Mouse (Mus musculus) hindbrain, embryonic 11.5 days (tissue): ENCODE measurements at regions not wholly inside any gene's neighbourhood (a gene's known extent, or its start where the extent isn't known, plus 50 kb on each side); places are given as distances from the start of the nearest gene placed in this dataset.

Source experiments
- ATAC-seq: fragments of 200-750 bp; cut with Nextera tagmentation; 2 replicates; pipeline ENCODE4 v1.8.0; 2017; ENCODE audit warnings: mild to moderate bottlenecking, moderate TSS enrichment, moderate library complexity; ENCODE audit not compliant: low FRiP score
- DNase-seq: peaks from one replicate; pipeline ENCODE4 v3.0.0-alpha.2; 2015; ENCODE audit warnings: low spot score
- H3K27ac ChIP-seq: fragments of 300-500 bp; sonication (generic); 2 replicates; pipeline ENCODE4 v1.5.1; 2014; ENCODE audit warnings: mild to moderate bottlenecking, low read depth, low read length
- H3K27me3 ChIP-seq: fragments of 300-500 bp; sonication (generic); 2 replicates; pipeline ENCODE4 v1.6.1; 2014; ENCODE audit warnings: mild to moderate bottlenecking, low read length, moderate library complexity, mixed read lengths; ENCODE audit not compliant: control insufficient read depth, insufficient read depth
- H3K36me3 ChIP-seq: fragments of 300-500 bp; sonication (generic); 2 replicates; pipeline ENCODE4 v1.6.1; 2014; ENCODE audit warnings: mild to moderate bottlenecking, low read length, moderate library complexity, mixed read lengths; ENCODE audit not compliant: control insufficient read depth, insufficient read depth
- H3K4me1 ChIP-seq: fragments of 300-500 bp; sonication (generic); replicated peaks from 2 replicates; pipeline ENCODE4 v1.6.1; 2014; ENCODE audit warnings: low read length, mixed read lengths; ENCODE audit not compliant: control insufficient read depth, insufficient read depth
- H3K4me2 ChIP-seq: fragments of 300-500 bp; sonication (generic); replicated peaks from 2 replicates; pipeline ENCODE4 v1.6.1; 2014; ENCODE audit warnings: mild to moderate bottlenecking, low read depth, low read length
- H3K4me3 ChIP-seq: fragments of 300-500 bp; sonication (generic); 2 replicates; pipeline ENCODE4 v1.5.1; 2014; ENCODE audit warnings: low read depth, low read length
- H3K9ac ChIP-seq: fragments of 300-500 bp; sonication (generic); 2 replicates; pipeline ENCODE4 v1.6.1; 2014; ENCODE audit warnings: low read depth, low read length
- H3K9me3 ChIP-seq: fragments of 300-500 bp; sonication (generic); 2 replicates; pipeline ENCODE4 v1.6.1; 2016; ENCODE audit warnings: low read length; ENCODE audit not compliant: control insufficient read depth
- WGBS: fragments of 180-500 bp; shearing (Covaris S2); extraction: QIAGEN DNeasy Blood & Tissue Kit; methylation state at CpG from one replicate; pipeline ENCODE4 v1.1.7; 2014; 5-methylcytosine and 5-hydroxymethylcytosine counted together

- no peaks in the 10 kb centered on the region for H3K36me3 ChIP-seq
- H3K9me3 ChIP-seq: no peaks in the 10 kb centered on the region
- no peaks in the 10 kb centered on the region for H3K27me3 ChIP-seq
- peak overlapping the region; percentile 95 for H3K9ac ChIP-seq
- ATAC-seq: no peak
- peak overlapping the region; percentile 66 for H3K4me3 ChIP-seq
- WGBS: 0% methylated on average over 12 of the region's 12 CpGs
- peaks cover 7% of the 10 kb centered on the region for H3K4me1 ChIP-seq
- DNase-seq: peak; percentile 49
- peak overlapping the region; percentile 99 for H3K27ac ChIP-seq
- peak overlapping the region; percentile 95 for H3K4me2 ChIP-seq
Observed at GRCm38 (mm10) chr17:47141843-47142215, 131.5 kb upstream of the Ubr2 start.

GRCm38 (mm10) chr17:47140969-47141842 is 130.8 kb upstream of the Ubr2 start:
- WGBS: 2% methylated on average over 34 of the region's 35 CpGs

GRCm38 (mm10) chr17:47140241-47140968 is 130.0 kb upstream of the Ubr2 start:
- peak; percentile 67 for ATAC-seq
- H3K4me1 ChIP-seq: peaks cover 7% of the 10 kb centered on the region
- H3K36me3 ChIP-seq: no peaks in the 10 kb centered on the region
- peak; percentile 79 for DNase-seq
- peak overlapping the region; percentile 99 for H3K27ac ChIP-seq
- 0% methylated on average over 30 of the region's 53 CpGs for WGBS
- peak overlapping the region; percentile 95 for H3K4me2 ChIP-seq
- peak overlapping the region; percentile 95 for H3K9ac ChIP-seq
- H3K27me3 ChIP-seq: no peaks in the 10 kb centered on the region
- H3K4me3 ChIP-seq: peak overlapping the region; percentile 66
- H3K9me3 ChIP-seq: no peaks in the 10 kb centered on the region

More at GRCm38 (mm10) chr17:47140969-47141842, 130.8 kb upstream of the Ubr2 start:
- Histone ChIP-seq H3K9me3 (no peaks in the 10 kb centered on the region), H3K4me2 (peak overlapping the region; percentile 95), H3K4me3 (peak overlapping the region; percentile 66), H3K27me3 (no peaks in the 10 kb centered on the region), H3K27ac (peak overlapping the region; percentile 99), H3K4me1 (peaks cover 7% of the 10 kb centered on the region), H3K36me3 (no peaks in the 10 kb centered on the region), H3K9ac (peak overlapping the region; percentile 95)
- DNase-seq: peak; percentile 81
- ATAC-seq: peak; percentile 72

GRCm38 (mm10) chr17:47139730-47140231 is 129.4 kb upstream of the Ubr2 start:
- H3K4me2 ChIP-seq: peak overlapping the region; percentile 95
- peak; percentile 94 for ATAC-seq
- peak overlapping the region; percentile 99 for H3K27ac ChIP-seq
- peak; percentile 95 for DNase-seq
- no peaks in the 10 kb centered on the region for H3K27me3 ChIP-seq
- WGBS: under 1% methylated on average over 16 of the region's 34 CpGs
- no peaks in the 10 kb centered on the region for H3K9me3 ChIP-seq
- H3K36me3 ChIP-seq: no peaks in the 10 kb centered on the region
- peak overlapping the region; percentile 95 for H3K9ac ChIP-seq
- H3K4me1 ChIP-seq: peaks cover 7% of the 10 kb centered on the region
- H3K4me3 ChIP-seq: peak overlapping the region; percentile 66

- Histone ChIP-seq H3K27ac (peak overlapping the region; percentile 99), H3K4me3 (peak overlapping the region; percentile 66), H3K9ac (peak overlapping the region; percentile 95), H3K9me3 (no peaks in the 10 kb centered on the region), H3K36me3 (no peaks in the 10 kb centered on the region), H3K27me3 (no peaks in the 10 kb centered on the region), H3K4me1 (peaks cover 7% of the 10 kb centered on the region; the same call in 1 of the 2 replicates), H3K4me2 (peak overlapping the region; percentile 95)
- peak; percentile 56 for DNase-seq
- under 1% methylated on average over 26 of the region's 27 CpGs for WGBS
- ATAC-seq: no peak
Observed at GRCm38 (mm10) chr17:47139171-47139617, 128.8 kb upstream of the Ubr2 start.

GRCm38 (mm10) chr17:47138174-47138573 is 127.8 kb upstream of the Ubr2 start:
- 37% methylated on average over 6 of the region's 6 CpGs for WGBS
- no peak overlapping the region for H3K27ac ChIP-seq
- no peaks in the 10 kb centered on the region for H3K27me3 ChIP-seq
- no peak for DNase-seq
- peaks cover 7% of the 10 kb centered on the region; the same call in 1 of the 2 replicates for H3K4me1 ChIP-seq
- H3K9me3 ChIP-seq: no peaks in the 10 kb centered on the region
- no peak overlapping the region for H3K9ac ChIP-seq
- no peak overlapping the region for H3K4me3 ChIP-seq
- ATAC-seq: no peak
- no peak overlapping the region for H3K4me2 ChIP-seq
- no peaks in the 10 kb centered on the region for H3K36me3 ChIP-seq

- Histone ChIP-seq H3K9ac (no peak overlapping the region), H3K4me3 (no peak overlapping the region), H3K4me2 (no peak overlapping the region), H3K4me1 (no peaks in the 10 kb centered on the region), H3K36me3 (no peaks in the 10 kb centered on the region), H3K27ac (no peak overlapping the region), H3K27me3 (no peaks in the 10 kb centered on the region), H3K9me3 (no peaks in the 10 kb centered on the region)
- ATAC-seq: no peak
- no peak for DNase-seq
- 83% methylated on average over 5 of the region's 5 CpGs for WGBS
Observed at GRCm38 (mm10) chr17:47135391-47135790, 125.0 kb upstream of the Ubr2 start.

- ATAC-seq: no peak
- Histone ChIP-seq H3K27me3 (no peaks in the 10 kb centered on the region), H3K9ac (no peak overlapping the region), H3K9me3 (no peaks in the 10 kb centered on the region), H3K4me2 (no peak overlapping the region), H3K4me1 (no peaks in the 10 kb centered on the region), H3K36me3 (no peaks in the 10 kb centered on the region), H3K4me3 (no peak overlapping the region), H3K27ac (no peak overlapping the region)
- 36% methylated on average over 2 of the region's 2 CpGs for WGBS
- no peak for DNase-seq
Observed at GRCm38 (mm10) chr17:47133785-47134184, 123.4 kb upstream of the Ubr2 start.
